Mouse (Mus musculus): Measurements from ENCODE around the gene Gm11111. TPM values are rescaled to one million over a fixed set of nuclear protein-coding genes. Genes with fewer than 3 reads are reported as not detected.

Gm11111 gene
- polyA plus RNA-seq, 1 experiment = not detected

DNA sequence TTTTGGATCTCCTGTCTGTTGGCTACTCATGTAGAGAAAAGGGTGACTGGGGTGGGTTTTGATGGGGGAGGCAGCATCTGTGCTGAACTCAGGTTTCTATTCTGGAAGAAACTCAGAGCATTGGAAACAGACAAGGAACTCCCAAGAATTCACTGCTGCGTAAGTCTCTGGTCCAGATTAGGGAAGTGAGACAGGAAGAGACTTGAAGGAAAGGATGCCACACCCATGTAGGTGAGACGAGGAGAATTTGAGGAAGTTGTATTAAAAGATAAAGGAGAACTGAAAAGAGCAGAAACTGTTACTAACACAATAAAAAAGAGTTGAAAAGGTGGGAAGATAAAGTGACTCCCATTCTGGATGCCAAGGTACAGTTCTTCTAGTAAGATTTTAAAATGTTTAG is 25.9 kb downstream of the Gm11111 start:
- H3K4me3 ChIP-seq (replicated peaks) = no peak overlapping the region
- H3K36me3 ChIP-seq (replicated peaks; ENCODE audit: low read length) = no peaks in the 10 kb centered on the region
- no peaks in the 10 kb centered on the region for H3K4me1 ChIP-seq
- 0 out of 2 replicates have a peak, but pooled peaks cover 4% of the 10 kb centered on the region for H3K9me3 ChIP-seq
- no peak for TF ChIP-seq GATA1 (IDR thresholded peaks at IDR 0.05; ENCODE audit: borderline replicate concordance, low read length)
- TF ChIP-seq FLI1 (IDR thresholded peaks at IDR 0.05; ENCODE audit: low read length) = no peak
- H3K27me3 ChIP-seq (replicated peaks) = no peaks in the 10 kb centered on the region

DNA sequence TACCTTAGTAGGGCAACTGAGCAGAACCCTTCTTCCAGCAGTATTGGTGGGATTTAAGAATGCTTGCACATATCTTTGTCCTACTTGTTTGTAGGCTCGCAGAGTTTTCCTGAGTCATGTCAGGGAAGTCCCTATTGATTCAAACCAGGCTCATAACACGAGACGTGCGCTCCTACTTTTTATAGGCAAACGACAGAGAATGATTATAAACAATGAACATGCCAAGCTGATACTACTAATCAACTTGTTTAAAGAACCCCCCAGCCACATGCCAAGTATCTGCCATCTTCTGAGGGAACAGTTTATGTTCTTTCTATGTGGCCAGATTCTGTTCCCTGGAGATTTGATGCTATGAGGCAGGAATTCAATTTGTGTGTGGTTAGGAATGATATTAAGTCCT is 28.3 kb downstream of the Gm11111 start:
- Histone ChIP-seq H3K36me3 (replicated peaks; ENCODE audit: low read length) (no peaks in the 10 kb centered on the region), H3K9me3 (0 out of 2 replicates have a peak, but pooled peaks cover 4% of the 10 kb centered on the region), H3K4me1 (peaks cover 3% of the 10 kb centered on the region), H3K27me3 (replicated peaks) (no peaks in the 10 kb centered on the region), H3K4me3 (replicated peaks) (no peak overlapping the region)
- TF ChIP-seq GATA1 (IDR thresholded peaks at IDR 0.05; ENCODE audit: borderline replicate concordance, low read length) (no peak), FLI1 (IDR thresholded peaks at IDR 0.05; ENCODE audit: low read length) (no peak)

DNA sequence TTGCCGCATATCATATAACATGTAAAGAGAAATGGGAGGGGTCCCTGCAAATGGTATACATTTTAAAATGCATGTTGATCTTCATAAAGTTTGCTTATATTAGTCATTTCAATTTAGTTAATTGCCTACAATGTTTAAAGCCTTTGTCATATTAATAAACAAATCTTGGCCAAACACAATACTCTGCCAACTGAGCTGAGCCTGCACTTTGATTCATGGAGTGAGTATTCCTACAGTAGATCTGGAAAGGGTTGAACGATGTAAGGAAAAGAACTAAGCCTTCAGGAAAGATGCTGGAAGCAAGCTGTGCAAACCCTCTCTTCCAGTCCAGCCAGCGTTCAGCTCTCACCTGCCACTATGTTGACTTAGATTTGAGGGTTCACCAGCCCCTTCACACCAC is 29.6 kb downstream of the Gm11111 start:
- no peaks in the 10 kb centered on the region for H3K36me3 ChIP-seq (replicated peaks; ENCODE audit: low read length)
- TF ChIP-seq FLI1 (IDR thresholded peaks at IDR 0.05; ENCODE audit: low read length) (no peak), GATA1 (IDR thresholded peaks at IDR 0.05; ENCODE audit: borderline replicate concordance, low read length) (no peak)
- H3K4me3 ChIP-seq (replicated peaks) = no peak overlapping the region
- no peaks in the 10 kb centered on the region for H3K27me3 ChIP-seq (replicated peaks)
- 0 out of 2 replicates have a peak, but pooled peaks cover 4% of the 10 kb centered on the region for H3K9me3 ChIP-seq
- peaks cover 4% of the 10 kb centered on the region for H3K4me1 ChIP-seq

DNA sequence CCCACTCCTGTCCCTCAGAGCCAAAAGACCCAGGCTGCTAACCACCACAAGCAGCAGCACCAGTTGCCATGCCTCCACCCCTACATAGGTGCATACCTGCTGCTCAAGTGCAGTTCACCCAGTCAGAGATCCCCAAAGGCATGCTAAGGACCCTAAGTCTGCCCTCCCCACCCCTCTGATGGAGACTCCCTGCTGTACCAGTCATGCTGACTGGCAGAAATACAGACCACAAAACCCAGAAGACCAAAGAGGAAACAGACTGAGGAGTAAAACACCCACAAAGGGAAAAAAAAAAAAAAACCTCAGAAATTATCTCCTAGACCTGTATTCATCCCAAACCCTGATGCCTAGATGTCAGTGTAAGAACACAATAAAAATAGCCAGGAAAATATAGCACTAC is 33.4 kb downstream of the Gm11111 start:
- peaks cover 4% of the 10 kb centered on the region for H3K4me1 ChIP-seq
- TF ChIP-seq GATA1 (IDR thresholded peaks at IDR 0.05; ENCODE audit: borderline replicate concordance, low read length) (no peak), FLI1 (IDR thresholded peaks at IDR 0.05; ENCODE audit: low read length) (no peak)
- no peaks in the 10 kb centered on the region for H3K27me3 ChIP-seq (replicated peaks)
- H3K9me3 ChIP-seq = no peaks in the 10 kb centered on the region
- no peaks in the 10 kb centered on the region for H3K36me3 ChIP-seq (replicated peaks; ENCODE audit: low read length)
- H3K4me3 ChIP-seq (replicated peaks) = peak overlapping the region; percentile 85

Other genes starting within 250 kb of the Gm11111 start
- gene Cfap299, start 223.4 kb upstream of the Gm11111 start, polyA plus RNA-seq (2012; ENCODE audit: insufficient read depth, low replicate concordance) = not detected in 2 replicates